Mouse (Mus musculus) right cerebral cortex, adult 18-20 months (tissue): ENCODE data around the gene Tns3.

Source experiments
- DNase-seq: peaks from one replicate; pipeline ENCODE4 v3.0.0; 2022; ENCODE audit warnings: mixed read lengths

Tns3 gene

GRCm38 (mm10) chr11:8609873-8610272 is 54.5 kb downstream of the Tns3 start:
- DNase-seq, result no peak

GRCm38 (mm10) chr11:8607123-8607522 is 57.2 kb downstream of the Tns3 start:
- no peak for DNase-seq

- DNase-seq, result no peak
Measured at GRCm38 (mm10) chr11:8604789-8605569, 59.4 kb downstream of the Tns3 start.

GRCm38 (mm10) chr11:8602606-8603005 is 61.7 kb downstream of the Tns3 start:
- no peak for DNase-seq

GRCm38 (mm10) chr11:8601411-8601821 is 62.9 kb downstream of the Tns3 start:
- no peak for DNase-seq

GRCm38 (mm10) chr11:8595642-8596041 is 68.7 kb downstream of the Tns3 start:
- no peak for DNase-seq

GRCm38 (mm10) chr11:8593172-8593571 is 71.2 kb downstream of the Tns3 start:
- no peak for DNase-seq

GRCm38 (mm10) chr11:8591271-8591670 is 73.1 kb downstream of the Tns3 start:
- no peak for DNase-seq

GRCm38 (mm10) chr11:8589226-8589905 is 75.0 kb downstream of the Tns3 start:
- peak; percentile 76 for DNase-seq

GRCm38 (mm10) chr11:8587941-8588340 is 76.4 kb downstream of the Tns3 start:
- no peak for DNase-seq

GRCm38 (mm10) chr11:8586996-8587644 is 77.2 kb downstream of the Tns3 start:
- no peak for DNase-seq

- DNase-seq, result no peak
Measured at GRCm38 (mm10) chr11:8586374-8586773, 78.0 kb downstream of the Tns3 start.

- no peak for DNase-seq
Measured at GRCm38 (mm10) chr11:8585686-8586085, 78.6 kb downstream of the Tns3 start.

GRCm38 (mm10) chr11:8584925-8585324 is 79.4 kb downstream of the Tns3 start:
- DNase-seq, result no peak

- DNase-seq, result no peak
Measured at GRCm38 (mm10) chr11:8584307-8584706, 80.0 kb downstream of the Tns3 start.

GRCm38 (mm10) chr11:8583137-8583536 is 81.2 kb downstream of the Tns3 start:
- no peak for DNase-seq

GRCm38 (mm10) chr11:8582101-8582920 is 82.0 kb downstream of the Tns3 start:
- no peak for DNase-seq

- DNase-seq, result no peak
Measured at GRCm38 (mm10) chr11:8579789-8580188, 84.5 kb downstream of the Tns3 start.

- no peak for DNase-seq
Measured at GRCm38 (mm10) chr11:8575217-8576180, 88.8 kb downstream of the Tns3 start.

GRCm38 (mm10) chr11:8574562-8574961 is 89.8 kb downstream of the Tns3 start:
- DNase-seq, result no peak

GRCm38 (mm10) chr11:8572762-8573161 is 91.6 kb downstream of the Tns3 start:
- no peak for DNase-seq
